Mouse (Mus musculus): ENCODE results near the gene Cyp4a32. TPM values are rescaled to one million over a fixed set of nuclear protein-coding genes. Genes with fewer than 3 reads are reported as not detected.
"Not testable (repeated sequence)": the region's sequence is repeated elsewhere in the genome, so short reads cannot be mapped to it uniquely, and the experiment has no call there.

Cyp4a32 gene
- total RNA-seq (2021): not detected
- polyA plus RNA-seq (2012; rRNA removed): not detected in 2 replicates
- long read RNA-seq: 0 reads

- DNase-seq; intact Hi-C loops (cut with DNase I); H3K36me3 ChIP-seq (ENCODE audit: control insufficient read depth, insufficient read depth, low read length); H3K27me3 ChIP-seq (ENCODE audit: control insufficient read depth, insufficient read depth, low read length); H3K9ac ChIP-seq (ENCODE audit: low read depth, low read length); H3K4me3 ChIP-seq; H3K4me1 ChIP-seq (ENCODE audit: control insufficient read depth, insufficient read depth, low read length); H3K79me2 ChIP-seq (replicated peaks; ENCODE audit: control insufficient read depth, insufficient read depth, low read length); H3K27ac ChIP-seq: not testable (repeated sequence)
- 83% methylated on average over 8 of the region's 8 CpGs for WGBS
Measured at GRCm38 (mm10) chr4:115600611-115601010, at the start of gene Cyp4a32. TSS of gene Cyp4a32 (plus strand) at chr4:115600969.

GRCm38 (mm10) chr4:115552726-115553125 is 48.0 kb upstream of the Cyp4a32 start:
- TF ChIP-seq CTCF (IDR thresholded peaks at IDR 0.05) (no peak), EP300 (IDR thresholded peaks at IDR 0.05; ENCODE audit: insufficient read depth, low read depth, low read length) (no peak), POLR2A (IDR thresholded peaks at IDR 0.05; ENCODE audit: insufficient read depth, low read depth, low read length) (no peak)
- intact Hi-C loops (cut with DNase I): no loop called here

DNA sequence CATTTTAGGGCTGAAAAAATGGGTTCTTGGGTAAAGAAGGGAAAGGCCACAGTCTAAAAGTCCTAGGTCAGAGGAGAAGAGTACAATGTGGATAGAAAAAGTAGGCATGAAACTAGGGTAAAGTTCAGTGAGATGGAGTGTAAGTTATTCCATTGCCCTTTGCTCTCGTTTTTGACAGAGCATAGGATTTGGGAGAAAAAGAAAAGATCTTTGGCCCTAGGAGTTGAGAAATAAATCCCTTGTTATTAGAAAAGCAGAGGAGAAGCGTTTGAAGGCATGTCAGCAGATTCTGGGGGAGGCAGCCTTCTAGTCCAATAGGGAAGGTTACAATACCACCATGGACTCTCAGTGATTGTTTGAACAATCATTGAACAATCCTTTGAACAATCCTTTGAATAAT is 45.3 kb upstream of the Cyp4a32 start:
- intact Hi-C loops (cut with DNase I): no loop called here
- Histone ChIP-seq H3K9ac (ENCODE audit: low read depth, low read length) (no peak overlapping the region), H3K4me1 (ENCODE audit: control insufficient read depth, insufficient read depth, low read length) (no peaks in the 10 kb centered on the region), H3K27me3 (ENCODE audit: control insufficient read depth, insufficient read depth, low read length) (no peaks in the 10 kb centered on the region), H3K79me2 (replicated peaks; ENCODE audit: control insufficient read depth, insufficient read depth, low read length) (no peaks in the 10 kb centered on the region), H3K36me3 (ENCODE audit: control insufficient read depth, insufficient read depth, low read length) (no peaks in the 10 kb centered on the region), H3K4me3 (no peak overlapping the region), H3K27ac (no peak overlapping the region)
- 54% methylated on average over 2 of the region's 2 CpGs for WGBS
- TF ChIP-seq POLR2A (IDR thresholded peaks at IDR 0.05; ENCODE audit: insufficient read depth, low read depth, low read length) (no peak), CTCF (IDR thresholded peaks at IDR 0.05) (no peak), EP300 (IDR thresholded peaks at IDR 0.05; ENCODE audit: insufficient read depth, low read depth, low read length) (no peak)
- no peak for DNase-seq

More at GRCm38 (mm10) chr4:115552726-115553125, 48.0 kb upstream of the Cyp4a32 start:
- no peak for DNase-seq
- Histone ChIP-seq H3K4me3 (no peak overlapping the region), H3K9ac (ENCODE audit: low read depth, low read length) (no peak overlapping the region), H3K36me3 (ENCODE audit: control insufficient read depth, insufficient read depth, low read length) (no peaks in the 10 kb centered on the region), H3K4me1 (ENCODE audit: control insufficient read depth, insufficient read depth, low read length) (no peaks in the 10 kb centered on the region), H3K79me2 (replicated peaks; ENCODE audit: control insufficient read depth, insufficient read depth, low read length) (no peaks in the 10 kb centered on the region), H3K27ac (no peak overlapping the region), H3K27me3 (ENCODE audit: control insufficient read depth, insufficient read depth, low read length) (no peaks in the 10 kb centered on the region)
- WGBS: 80% methylated on average over 3 of the region's 3 CpGs

- 61% methylated on average over 4 of the region's 4 CpGs for WGBS
- Histone ChIP-seq H3K79me2 (replicated peaks; ENCODE audit: control insufficient read depth, insufficient read depth, low read length) (no peaks in the 10 kb centered on the region), H3K27ac (no peak overlapping the region), H3K9ac (ENCODE audit: low read depth, low read length) (no peak overlapping the region), H3K4me1 (ENCODE audit: control insufficient read depth, insufficient read depth, low read length) (no peaks in the 10 kb centered on the region), H3K4me3 (no peak overlapping the region), H3K27me3 (ENCODE audit: control insufficient read depth, insufficient read depth, low read length) (no peaks in the 10 kb centered on the region), H3K36me3 (ENCODE audit: control insufficient read depth, insufficient read depth, low read length) (no peaks in the 10 kb centered on the region)
- intact Hi-C loops (cut with DNase I): no loop called here
- no peak for DNase-seq
- no peak for TF ChIP-seq EP300 (IDR thresholded peaks at IDR 0.05; ENCODE audit: insufficient read depth, low read depth, low read length)
- no peak for TF ChIP-seq CTCF (IDR thresholded peaks at IDR 0.05)
- no peak for TF ChIP-seq POLR2A (IDR thresholded peaks at IDR 0.05; ENCODE audit: insufficient read depth, low read depth, low read length)
Measured at GRCm38 (mm10) chr4:115557861-115558561, 42.8 kb upstream of the Cyp4a32 start.

DNA sequence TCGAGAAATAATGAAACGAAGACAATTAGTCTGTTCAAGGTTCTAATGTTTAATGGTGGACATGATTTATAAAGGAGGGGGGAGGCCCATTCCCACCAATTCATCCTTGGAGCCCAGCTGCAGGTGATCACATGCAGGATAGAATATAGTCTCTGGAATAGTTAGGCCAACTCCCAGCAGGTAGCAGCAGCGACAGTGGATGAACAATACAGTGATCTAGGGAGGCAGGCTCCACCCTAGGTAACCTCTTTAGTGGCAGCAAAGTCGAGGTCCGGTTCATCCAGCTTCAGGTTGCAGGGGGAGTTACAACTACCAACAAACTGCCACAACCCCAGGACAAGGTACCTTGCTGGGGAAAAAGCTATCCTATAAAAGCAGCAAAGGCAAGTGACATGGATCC is 39.5 kb upstream of the Cyp4a32 start:
- H3K9ac ChIP-seq (ENCODE audit: low read depth, low read length); H3K36me3 ChIP-seq (ENCODE audit: control insufficient read depth, insufficient read depth, low read length); intact Hi-C loops (cut with DNase I); H3K4me1 ChIP-seq (ENCODE audit: control insufficient read depth, insufficient read depth, low read length); DNase-seq; H3K4me3 ChIP-seq; H3K27ac ChIP-seq; H3K79me2 ChIP-seq (replicated peaks; ENCODE audit: control insufficient read depth, insufficient read depth, low read length); H3K27me3 ChIP-seq (ENCODE audit: control insufficient read depth, insufficient read depth, low read length): not testable (repeated sequence)
- WGBS: 65% methylated on average over 5 of the region's 5 CpGs

GRCm38 (mm10) chr4:115563401-115563800 is 37.4 kb upstream of the Cyp4a32 start, which contains the start of gene Cyp4a31:
TSS of gene Cyp4a31 (plus strand) at chr4:115563649.
- intact Hi-C loops (cut with DNase I): no loop called here
- TF ChIP-seq POLR2A (IDR thresholded peaks at IDR 0.05; ENCODE audit: insufficient read depth, low read depth, low read length) (no peak), CTCF (IDR thresholded peaks at IDR 0.05) (no peak), EP300 (IDR thresholded peaks at IDR 0.05; ENCODE audit: insufficient read depth, low read depth, low read length) (no peak)
- Histone ChIP-seq H3K79me2 (replicated peaks; ENCODE audit: control insufficient read depth, insufficient read depth, low read length) (no peaks in the 10 kb centered on the region), H3K36me3 (ENCODE audit: control insufficient read depth, insufficient read depth, low read length) (no peaks in the 10 kb centered on the region), H3K4me3 (no peak within 1 kb of the TSS), H3K27ac (no peak within 1 kb of the TSS), H3K4me1 (ENCODE audit: control insufficient read depth, insufficient read depth, low read length) (no peaks in the 10 kb centered on the region), H3K27me3 (ENCODE audit: control insufficient read depth, insufficient read depth, low read length) (no peaks in the 10 kb centered on the region), H3K9ac (ENCODE audit: low read depth, low read length) (no peak within 1 kb of the TSS)
- no peak for DNase-seq
- WGBS: 84% methylated on average over 3 of the region's 3 CpGs

DNA sequence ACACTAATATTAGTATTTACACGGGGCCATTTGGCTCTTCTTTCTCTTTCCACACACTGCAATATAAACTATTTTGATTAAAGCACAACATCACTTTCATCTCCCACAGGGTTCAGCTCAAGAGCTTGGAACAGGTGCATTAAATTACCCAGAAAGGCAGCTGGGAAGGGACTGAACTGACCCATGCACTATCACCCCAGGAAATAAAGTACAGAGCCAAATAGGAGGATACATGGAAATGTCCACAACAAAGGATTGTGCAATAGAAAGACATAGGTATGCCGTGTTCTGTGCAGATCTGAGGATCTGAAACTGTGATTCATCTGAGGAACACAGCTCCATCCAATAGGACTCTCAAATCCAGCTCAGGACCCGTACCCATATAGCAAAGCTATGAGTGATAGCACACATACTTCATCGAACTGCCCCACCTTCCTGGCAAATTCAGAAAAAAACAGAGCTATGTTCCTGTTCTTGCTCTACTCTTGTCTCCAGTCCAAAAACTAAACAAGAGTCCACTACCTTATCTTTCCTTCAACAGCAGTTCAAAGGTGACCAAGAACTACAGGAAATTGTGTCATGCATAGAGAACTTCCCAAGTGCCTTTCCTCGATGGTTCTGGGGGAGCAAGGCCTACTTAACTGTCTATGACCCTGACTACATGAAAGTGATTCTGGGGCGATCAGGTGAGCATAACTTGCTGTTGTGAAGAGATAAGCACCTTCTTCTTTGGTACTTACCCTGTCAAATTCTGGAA is 36.1 kb upstream of the Cyp4a32 start:
- not testable (repeated sequence) for H3K27me3 ChIP-seq (ENCODE audit: control insufficient read depth, insufficient read depth, low read length); H3K4me1 ChIP-seq (ENCODE audit: control insufficient read depth, insufficient read depth, low read length)
- WGBS: 45% methylated on average over 6 of the region's 6 CpGs

More for the DNA sequence above, 36.1 kb upstream of the Cyp4a32 start:
- H3K9ac ChIP-seq (ENCODE audit: low read depth, low read length); H3K27ac ChIP-seq; H3K36me3 ChIP-seq (ENCODE audit: control insufficient read depth, insufficient read depth, low read length); DNase-seq; H3K79me2 ChIP-seq (replicated peaks; ENCODE audit: control insufficient read depth, insufficient read depth, low read length); H3K4me3 ChIP-seq; intact Hi-C loops (cut with DNase I): not testable (repeated sequence)

Measured in heart, adult 2 months (tissue).